Mouse (Mus musculus): ENCODE measurements around the gene Ppil2.

DNA sequence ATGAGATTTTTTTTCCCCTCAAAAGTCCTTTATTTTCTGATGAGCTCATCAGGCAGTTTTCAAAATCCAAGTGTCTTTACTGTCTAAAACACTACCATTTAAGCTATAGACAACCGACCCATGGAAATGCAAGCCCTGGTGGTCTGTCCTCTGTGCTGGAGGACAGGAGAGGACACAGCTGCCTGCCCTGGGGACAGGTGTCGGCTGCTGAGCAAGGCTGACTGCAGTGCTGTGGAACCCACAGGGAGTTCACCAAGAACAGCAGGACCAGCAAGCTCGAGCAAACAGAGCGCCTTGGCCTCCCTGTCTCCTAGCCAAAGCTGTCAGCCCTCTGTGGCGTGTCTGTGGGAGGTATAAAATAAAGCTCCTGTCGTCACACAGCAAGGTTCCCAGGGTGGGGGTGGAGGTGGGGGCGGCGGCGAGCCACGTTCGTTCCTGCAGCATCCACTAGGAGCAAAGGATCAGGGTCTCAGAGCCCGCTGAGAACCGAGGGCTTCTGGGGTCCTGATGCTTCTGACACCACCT, 24.3 kb downstream of the Ppil2 start:
- TF ChIP-seq POLR2A (IDR thresholded peaks at IDR 0.05; ENCODE audit: low read depth, low read length) (no peak), CTCF (conservative IDR thresholded peaks at IDR 0.05; ENCODE audit: insufficient read depth, insufficient read length, low read depth, low read length) (no peak)

All from kidney, adult 2 months (tissue).